Mouse (Mus musculus) liver, embryonic 14.5 days (tissue): ENCODE measurements around the gene Akr1b3. TPM values are rescaled to one million over a fixed set of nuclear protein-coding genes. Genes with fewer than 3 reads are reported as not detected.

ENCODE experiments used
- ATAC-seq: fragments of 200-750 bp; cut with Nextera tagmentation; 2 replicates; pipeline ENCODE4 v1.8.0; 2017; ENCODE audit warnings: moderate number of reproducible peaks, mild to moderate bottlenecking, moderate library complexity; ENCODE audit not compliant: insufficient read depth
- DNase-seq, 3 experiments: peaks; one replicate each; pipeline ENCODE4 v3.0.0-alpha.2; 2012 to 2013; ENCODE audit warnings: low read depth in 3 of 3, low spot score in 3 of 3
- H3K27ac ChIP-seq: fragments of 300-500 bp; sonication (generic); 2 replicates; pipeline ENCODE4 v1.5.1; 2014; ENCODE audit warnings: moderate library complexity, mild to moderate bottlenecking, control low read depth, inconsistent platforms
- H3K27me3 ChIP-seq: fragments of 300-500 bp; sonication (generic); 2 replicates; pipeline ENCODE4 v1.6.1; 2014; ENCODE audit warnings: mild to moderate bottlenecking, low read length, moderate library complexity; ENCODE audit not compliant: control insufficient read depth, insufficient read depth
- H3K36me3 ChIP-seq: fragments of 300-500 bp; sonication (generic); replicated peaks from 2 replicates; pipeline ENCODE4 v1.6.1; 2014; ENCODE audit warnings: low read depth; ENCODE audit not compliant: control insufficient read depth, insufficient read depth
- H3K4me1 ChIP-seq, 2 experiments: fragments of 200-500 bp in 1 of 2; fragments of 300-500 bp in 1 of 2; sonication (generic) in 1 of 2; replicated peaks; 2 replicates each; pipeline ENCODE4 v1.6.1; 2012 to 2014; ENCODE audit warnings: antibody characterized with exemption in 1 of 2, inconsistent platforms in 1 of 2, low read length in 1 of 2; ENCODE audit not compliant: control insufficient read depth in 2 of 2, insufficient read depth in 2 of 2
- H3K4me2 ChIP-seq: fragments of 300-500 bp; sonication (generic); 2 replicates; pipeline ENCODE4 v1.6.1; 2014; ENCODE audit warnings: low read depth, mild to moderate bottlenecking, control low read depth, moderate library complexity
- H3K4me3 ChIP-seq, 2 experiments: fragments of 200-500 bp in 1 of 2; fragments of 300-500 bp in 1 of 2; sonication (generic) in 1 of 2; 2 replicates each; pipeline ENCODE4 v1.5.1; 2012 to 2014; ENCODE audit warnings: low read depth in 2 of 2, low read length in 2 of 2, mild to moderate bottlenecking in 2 of 2, control low read depth in 1 of 2, inconsistent platforms in 1 of 2, moderate library complexity in 1 of 2; ENCODE audit not compliant: insufficient read depth in 1 of 2
- H3K9ac ChIP-seq: fragments of 300-500 bp; sonication (generic); replicated peaks from 2 replicates; pipeline ENCODE4 v1.6.1; 2014; ENCODE audit warnings: mild to moderate bottlenecking, control low read depth, moderate library complexity
- H3K9me3 ChIP-seq: fragments of 300-500 bp; sonication (generic); 2 replicates; pipeline ENCODE4 v1.6.1; 2016; ENCODE audit warnings: low read length, mixed read lengths; ENCODE audit not compliant: control insufficient read depth
- CTCF ChIP-seq: IDR thresholded peaks from 2 replicates; pipeline ENCODE4 v1.5.1; 2016; ENCODE audit warnings: antibody characterized with exemption, low read depth, control low read depth
- EP300 ChIP-seq: IDR thresholded peaks from 2 replicates; pipeline ENCODE4 v1.6.1; 2016; ENCODE audit warnings: antibody characterized with exemption, low read depth
- WGBS: fragments of 180-500 bp; shearing (Covaris S2); extraction: QIAGEN DNeasy Blood & Tissue Kit; methylation state at CpG from one replicate; pipeline ENCODE4 v1.1.7; 2014; ENCODE audit not compliant: insufficient replicate concordance; 5-methylcytosine and 5-hydroxymethylcytosine counted together
- polyA plus RNA-seq, 2 experiments: library from polyadenylated mRNA; depleted of rRNA in 1 of 2; stranded (reverse) in 1 of 2; unstranded in 1 of 2; fragments of >200 nt; fragmentation: Nextera tagmentation in 1 of 2; extraction: Ambion mirVana in 1 of 2; gene quantifications; 2 replicates each; pipeline versions ENCODE4 v1.2.1 to v1.2.3; 2012 to 2014

The Akr1b3 gene
- polyA plus RNA-seq (2012; rRNA removed) = 27.3 and 32.2 TPM in 2 replicates
- 48.4 and 50.4 TPM in 2 replicates for polyA plus RNA-seq (2014; fragmentation: Nextera tagmentation; extraction: Ambion mirVana)

- peak; percentile 75 to 79 (median 78) for DNase-seq
- under 1% methylated on average over 60 of the region's 60 CpGs for WGBS
- ATAC-seq = peak; percentile 97
Observed at GRCm38 (mm10) chr6:34316854-34317771, at the start of gene Akr1b3. Gene Akr1b3 (minus strand): TSS chr6:34317478.

GRCm38 (mm10) chr6:34364217-34365136 lies 47.2 kb upstream of the Akr1b3 start:
- ATAC-seq = no peak
- DNase-seq = no peak

More at GRCm38 (mm10) chr6:34316854-34317771, at the start of gene Akr1b3:
- Histone ChIP-seq H3K9ac (peak within 1 kb of the TSS; percentile 66), H3K4me3 (peak within 1 kb of the TSS; percentile 73 to 76), H3K36me3 (no peaks in the 10 kb centered on the region), H3K27ac (no peak within 1 kb of the TSS), H3K9me3 (no peaks in the 10 kb centered on the region), H3K27me3 (no peaks in the 10 kb centered on the region), H3K4me2 (peak within 1 kb of the TSS; percentile 94), H3K4me1 (peaks cover 2 to 4% of the 10 kb centered on the region in 2 experiments; a peak in 1 of 4 replicates)
- TF ChIP-seq EP300 = no peak
- peak; percentile 48 for TF ChIP-seq CTCF

GRCm38 (mm10) chr6:34355841-34356240 lies 38.6 kb upstream of the Akr1b3 start:
- H3K36me3 ChIP-seq = no peaks in the 10 kb centered on the region
- H3K9me3 ChIP-seq = no peaks in the 10 kb centered on the region
- no peak overlapping the region for H3K4me2 ChIP-seq
- no peak overlapping the region for H3K27ac ChIP-seq
- WGBS = 64% methylated on average over 9 of the region's 9 CpGs
- TF ChIP-seq EP300 (no peak), CTCF (no peak)
- no peak for DNase-seq
- no peak for ATAC-seq
- H3K9ac ChIP-seq = no peak overlapping the region
- no peaks in the 10 kb centered on the region; a peak in 1 of 4 replicates for H3K4me1 ChIP-seq
- H3K27me3 ChIP-seq = no peaks in the 10 kb centered on the region
- H3K4me3 ChIP-seq = no peak overlapping the region

More at GRCm38 (mm10) chr6:34364217-34365136, 47.2 kb upstream of the Akr1b3 start:
- WGBS = 56% methylated on average over 12 of the region's 12 CpGs
- Histone ChIP-seq H3K27me3 (no peaks in the 10 kb centered on the region), H3K27ac (no peak overlapping the region), H3K4me3 (no peak overlapping the region), H3K36me3 (no peaks in the 10 kb centered on the region), H3K4me2 (no peak overlapping the region), H3K9ac (no peak overlapping the region), H3K4me1 (no peaks in the 10 kb centered on the region), H3K9me3 (no peaks in the 10 kb centered on the region)
- no peak for TF ChIP-seq EP300
- TF ChIP-seq CTCF = peak; percentile 20; the same call in 1 of the 2 replicates

- Histone ChIP-seq H3K9me3 (no peaks in the 10 kb centered on the region), H3K9ac (no peak overlapping the region), H3K4me2 (no peak overlapping the region), H3K4me1 (no peaks in the 10 kb centered on the region; a peak in 1 of 4 replicates), H3K27me3 (no peaks in the 10 kb centered on the region), H3K36me3 (no peaks in the 10 kb centered on the region), H3K4me3 (no peak overlapping the region), H3K27ac (no peak overlapping the region)
- WGBS = 38% methylated on average over 6 of the region's 6 CpGs
- ATAC-seq = no peak
- no peak for TF ChIP-seq CTCF
- no peak for DNase-seq
Observed at GRCm38 (mm10) chr6:34355349-34355747, 38.1 kb upstream of the Akr1b3 start.
